Mouse (Mus musculus): ENCODE data around the gene Prl2b1.

Gene Prl2b1

GRCm38 (mm10) chr13:27390746-27391145 lies at the start of gene Prl2b1:
Gene Prl2b1 (minus strand): TSS chr13:27390846.
- no peak for DNase-seq (ENCODE audit: low spot score)

GRCm38 (mm10) chr13:27438588-27438987 lies 47.9 kb upstream of the Prl2b1 start, which contains the start of gene Prl8a6:
Gene Prl8a6 (minus strand): TSS chr13:27438688.
- DNase-seq (ENCODE audit: low spot score) = no peak

- no peak for DNase-seq (ENCODE audit: low spot score)
These were observed 42.5 kb upstream of the Prl2b1 start for GRCm38 (mm10) chr13:27433159-27433558.

GRCm38 (mm10) chr13:27413640-27414039 lies 23.0 kb upstream of the Prl2b1 start:
- DNase-seq (ENCODE audit: low spot score) = no peak

GRCm38 (mm10) chr13:27399061-27399724 lies 8.5 kb upstream of the Prl2b1 start:
- DNase-seq (ENCODE audit: low spot score) = no peak

GRCm38 (mm10) chr13:27345373-27345772 lies 45.3 kb downstream of the Prl2b1 start, which contains the start of gene Prl8a2:
Gene Prl8a2 (plus strand): TSS chr13:27345673.
- DNase-seq (ENCODE audit: low spot score) = no peak

- DNase-seq (ENCODE audit: low spot score) = no peak
These were observed 47.8 kb downstream of the Prl2b1 start for GRCm38 (mm10) chr13:27342733-27343275.

GRCm38 (mm10) chr13:27334989-27335388 lies 55.7 kb downstream of the Prl2b1 start:
- DNase-seq (ENCODE audit: low spot score) = no peak

All from c-Kit-positive CD71-positive TER-119-positive erythroid progenitor cells, embryonic 14.5 days (primary cell).